ENCODE assay signal across 8 mouse cellular contexts in the genomic region with DNA sequence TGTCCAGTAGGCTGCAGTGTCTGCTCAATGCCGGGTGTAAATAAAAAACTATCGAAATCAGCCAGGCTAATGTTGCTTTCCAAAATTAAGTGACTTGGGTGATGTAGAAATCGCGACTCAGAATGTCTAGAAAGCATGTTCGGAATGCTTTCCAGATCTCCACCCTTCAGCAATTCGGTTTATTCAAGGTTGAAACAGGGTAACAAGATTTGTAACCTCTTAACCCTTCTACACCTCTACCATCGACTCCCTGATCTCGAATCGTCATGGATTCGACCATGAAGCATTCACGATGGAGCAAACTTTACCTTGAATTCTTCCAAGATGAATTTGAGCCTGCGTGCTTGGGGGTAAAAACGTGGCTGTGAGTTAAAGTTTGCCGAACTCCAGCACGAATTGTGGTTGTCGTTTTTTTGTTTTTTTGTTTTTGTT. TPM values are rescaled to one million over a fixed set of nuclear protein-coding genes. Genes with fewer than 3 reads are reported as not detected.
DNase-seq lines count a peak whose midpoint lies in the region; ATAC-seq and TF ChIP-seq lines count a peak whose summit lies in the region.

No protein-coding gene starts in this region.

- no peaks in the 10 kb centered on the region for H3K9me3 ChIP-seq in forebrain, embryonic 10.5 days
- no peaks in the 10 kb centered on the region for H3K9me3 ChIP-seq in liver, embryonic 13.5 days (replicated peaks)

- intact Hi-C loops in heart, adult 2 months (cut with DNase I), result loop anchor here (5.0 kb wide), 1 partner anchor 55 kb away; the partner anchor contains the start of genes Ankra2 and Utp15

- no peaks in the 10 kb centered on the region for H3K27me3 ChIP-seq in heart, adult 2 months (ENCODE audit: control insufficient read depth, insufficient read depth, low read length)
- H3K27me3 ChIP-seq in forebrain, embryonic 10.5 days (ENCODE audit: poor library complexity, severe bottlenecking), result no peaks in the 10 kb centered on the region
- H3K27me3 ChIP-seq in liver, embryonic 13.5 days, result no peaks in the 10 kb centered on the region

- H3K36me3 ChIP-seq in heart, adult 2 months (ENCODE audit: control insufficient read depth, insufficient read depth, low read length), result peaks cover 20% of the 10 kb centered on the region
- H3K36me3 ChIP-seq in forebrain, embryonic 10.5 days (replicated peaks), result peaks cover 29% of the 10 kb centered on the region
- peaks cover 28% of the 10 kb centered on the region for H3K36me3 ChIP-seq in liver, embryonic 13.5 days

- peaks cover 5% of the 10 kb centered on the region; the same call in 1 of the 2 replicates for H3K79me2 ChIP-seq in heart, adult 2 months (replicated peaks; ENCODE audit: control insufficient read depth, insufficient read depth, low read length)

- H3K9ac ChIP-seq in heart, adult 2 months (ENCODE audit: low read depth, low read length), result peak overlapping the region; percentile 84
- peak overlapping the region; percentile 97 for H3K9ac ChIP-seq in liver, embryonic 13.5 days

- 2% methylated on average over 16 of the region's 16 CpGs for WGBS in heart, adult 2 months
- whole genome bisulfite sequencing in forebrain, embryonic 10.5 days, result 3% methylated on average over 16 of the region's 16 CpGs
- under 1% methylated on average over 16 of the region's 16 CpGs for WGBS in liver, embryonic 13.5 days (ENCODE audit: insufficient replicate concordance)

- H3K4me1 ChIP-seq in heart, adult 2 months (ENCODE audit: control insufficient read depth, insufficient read depth, low read length), result peaks cover 1% of the 10 kb centered on the region
- peaks cover 21% of the 10 kb centered on the region for H3K4me1 ChIP-seq in forebrain, embryonic 10.5 days
- peaks cover 29% of the 10 kb centered on the region for H3K4me1 ChIP-seq in liver, embryonic 13.5 days (replicated peaks)

- no peak for TF ChIP-seq CTCF in heart, adult 2 months (IDR thresholded peaks at IDR 0.05)

- TF ChIP-seq EP300 in heart, adult 2 months (IDR thresholded peaks at IDR 0.05; ENCODE audit: insufficient read depth, low read depth, low read length), result no peak

- H3K4me2 ChIP-seq in liver, embryonic 13.5 days, result peak overlapping the region; percentile 81

- peak; percentile 48 for ATAC-seq in CD4-positive, CD25-positive, alpha-beta regulatory T cell, adult 4 months
- ATAC-seq in liver, embryonic 13.5 days (ENCODE audit: low read depth), result 0 out of 2 replicates have a peak, but pooled peaks have one; percentile 39
- ATAC-seq in megakaryocyte progenitor cell, adult 5-6 weeks (replicated peaks; ENCODE audit: poor library complexity), result no peak

- TF ChIP-seq POLR2A in heart, adult 2 months (IDR thresholded peaks at IDR 0.05; ENCODE audit: insufficient read depth, low read depth, low read length), result no peak

- DNase-seq in heart, adult 2 months, result no peak
- no peak for DNase-seq in heart, adult 8-10 months (ENCODE audit: low spot score)
- no peak for DNase-seq in forebrain, embryonic 10.5 days (ENCODE audit: extremely low spot score, low spot score)
- no peak for DNase-seq in liver, embryonic 13.5 days
- no peak for DNase-seq in frontal cortex, postnatal 14 days (ENCODE audit: low spot score in 2 of 2)
- no peak for DNase-seq in layer of hippocampus, postnatal 25 days (ENCODE audit: extremely low spot score in 1 of 2, low spot score in 1 of 2)

- H3K27ac ChIP-seq in heart, adult 2 months, result peak overlapping the region; percentile 89
- peak overlapping the region; percentile 99 for H3K27ac ChIP-seq in forebrain, embryonic 10.5 days
- peak overlapping the region; percentile 89 for H3K27ac ChIP-seq in liver, embryonic 13.5 days

- peak overlapping the region; percentile 87 for H3K4me3 ChIP-seq in heart, adult 2 months
- peak overlapping the region; percentile 100 for H3K4me3 ChIP-seq in forebrain, embryonic 10.5 days
- H3K4me3 ChIP-seq in liver, embryonic 13.5 days (replicated peaks), result peak overlapping the region; percentile 98

RNA-seq across cellular contexts. Expression of gene Btf3, which starts 0.5 kb away (rescaled TPM):
- 100 to 1,000 TPM; 193 to 218 TPM for total RNA-seq in heart, adult 2 months (2021)
- 88.2 and 135 TPM in 2 replicates for polyA plus RNA-seq in heart, adult 2 months (2012; rRNA removed)
- total RNA-seq in heart, adult 8-10 months (2022), result 100 to 1,000 TPM; 181 to 211 (median 205) TPM
- polyA plus RNA-seq in CD4-positive, CD25-positive, alpha-beta regulatory T cell, adult 4 months (2017; shearing (Covaris generic)), result 100 to 1,000 TPM; 721 to 726 TPM
- polyA plus RNA-seq in forebrain, embryonic 10.5 days (2016; fragmentation: Nextera tagmentation; extraction: Ambion mirVana), result 756 and 758 TPM in 2 replicates
- 521 and 607 TPM in 2 replicates for polyA plus RNA-seq in liver, embryonic 13.5 days (2015; fragmentation: Nextera tagmentation; extraction: Ambion mirVana)
- total RNA-seq in layer of hippocampus, postnatal 25 days (2021), result 100 to 1,000 TPM; 196 to 221 TPM
- total RNA-seq in megakaryocyte progenitor cell, adult 5-6 weeks (2015), result 1,345 and 1,405 TPM in 2 replicates
- 2,105 and 2,157 TPM in 2 replicates for total RNA-seq in megakaryocyte progenitor cell, adult 5-6 weeks (2017)

RNA-seq across cellular contexts. Expression of gene Foxd1, which starts 36.8 kb away (rescaled TPM):
- under 1 TPM in 1 of 2 experiments, not detected in 1; 0.05 TPM for total RNA-seq in heart, adult 2 months (2021)
- polyA plus RNA-seq in heart, adult 2 months (2012; rRNA removed), result 0.03 and 0.06 TPM in 2 replicates
- total RNA-seq in heart, adult 8-10 months (2022), result under 1 TPM in 1 of 4 experiments, not detected in 3; 0.06 TPM
- not detected for polyA plus RNA-seq in CD4-positive, CD25-positive, alpha-beta regulatory T cell, adult 4 months (2017; shearing (Covaris generic))
- polyA plus RNA-seq in forebrain, embryonic 10.5 days (2016; fragmentation: Nextera tagmentation; extraction: Ambion mirVana), result 2.9 and 3.1 TPM in 2 replicates
- polyA plus RNA-seq in liver, embryonic 13.5 days (2015; fragmentation: Nextera tagmentation; extraction: Ambion mirVana), result not detected in 2 replicates
- total RNA-seq in layer of hippocampus, postnatal 25 days (2021), result 1 to 10 TPM in 1 of 2 experiments, under 1 TPM in 1; 0.71 to 1.0 TPM
- not detected in 2 replicates for total RNA-seq in megakaryocyte progenitor cell, adult 5-6 weeks (2015)
- not detected in 2 replicates for total RNA-seq in megakaryocyte progenitor cell, adult 5-6 weeks (2017)

RNA-seq across cellular contexts. Expression of gene Gm21976, which starts 37.6 kb away (rescaled TPM):
- total RNA-seq in heart, adult 2 months (2021), result not detected
- not detected in 2 replicates for polyA plus RNA-seq in heart, adult 2 months (2012; rRNA removed)
- total RNA-seq in heart, adult 8-10 months (2022), result not detected
- not detected for polyA plus RNA-seq in CD4-positive, CD25-positive, alpha-beta regulatory T cell, adult 4 months (2017; shearing (Covaris generic))
- not detected in 2 replicates for polyA plus RNA-seq in forebrain, embryonic 10.5 days (2016; fragmentation: Nextera tagmentation; extraction: Ambion mirVana)
- polyA plus RNA-seq in liver, embryonic 13.5 days (2015; fragmentation: Nextera tagmentation; extraction: Ambion mirVana), result not detected in 2 replicates
- total RNA-seq in layer of hippocampus, postnatal 25 days (2021), result not detected
- total RNA-seq in megakaryocyte progenitor cell, adult 5-6 weeks (2015), result not detected in 2 replicates
- total RNA-seq in megakaryocyte progenitor cell, adult 5-6 weeks (2017), result not detected in 2 replicates

RNA-seq across cellular contexts. Expression of gene Ankra2, which starts 54.4 kb away (rescaled TPM):
- 10 to 100 TPM; 35.6 to 46.8 TPM for total RNA-seq in heart, adult 2 months (2021)
- 11.3 and 17.2 TPM in 2 replicates for polyA plus RNA-seq in heart, adult 2 months (2012; rRNA removed)
- total RNA-seq in heart, adult 8-10 months (2022), result 10 to 100 TPM; 34.2 to 49.4 (median 44.5) TPM
- 10 to 100 TPM; 21.3 to 24.5 TPM for polyA plus RNA-seq in CD4-positive, CD25-positive, alpha-beta regulatory T cell, adult 4 months (2017; shearing (Covaris generic))
- 14.7 and 15.7 TPM in 2 replicates for polyA plus RNA-seq in forebrain, embryonic 10.5 days (2016; fragmentation: Nextera tagmentation; extraction: Ambion mirVana)
- 7.6 and 9.3 TPM in 2 replicates for polyA plus RNA-seq in liver, embryonic 13.5 days (2015; fragmentation: Nextera tagmentation; extraction: Ambion mirVana)
- 10 to 100 TPM; 49.8 to 51.0 TPM for total RNA-seq in layer of hippocampus, postnatal 25 days (2021)
- 14.8 and 19.9 TPM in 2 replicates for total RNA-seq in megakaryocyte progenitor cell, adult 5-6 weeks (2015)
- total RNA-seq in megakaryocyte progenitor cell, adult 5-6 weeks (2017), result 14.2 and 20.9 TPM in 2 replicates

RNA-seq across cellular contexts. Expression of gene Utp15, which starts 54.4 kb away (rescaled TPM):
- 1 to 10 TPM; 5.7 to 6.7 TPM for total RNA-seq in heart, adult 2 months (2021)
- polyA plus RNA-seq in heart, adult 2 months (2012; rRNA removed), result 4.2 and 6.2 TPM in 2 replicates
- 1 to 10 TPM; 5.5 to 6.9 (median 5.9) TPM for total RNA-seq in heart, adult 8-10 months (2022)
- polyA plus RNA-seq in CD4-positive, CD25-positive, alpha-beta regulatory T cell, adult 4 months (2017; shearing (Covaris generic)), result 10 to 100 TPM; 22.6 to 26.6 TPM
- polyA plus RNA-seq in forebrain, embryonic 10.5 days (2016; fragmentation: Nextera tagmentation; extraction: Ambion mirVana), result 50.7 and 53.6 TPM in 2 replicates
- 17.8 and 22.0 TPM in 2 replicates for polyA plus RNA-seq in liver, embryonic 13.5 days (2015; fragmentation: Nextera tagmentation; extraction: Ambion mirVana)
- total RNA-seq in layer of hippocampus, postnatal 25 days (2021), result 10 to 100 TPM; 17.2 to 23.0 TPM
- 27.2 and 33.8 TPM in 2 replicates for total RNA-seq in megakaryocyte progenitor cell, adult 5-6 weeks (2015)
- 39.9 and 48.0 TPM in 2 replicates for total RNA-seq in megakaryocyte progenitor cell, adult 5-6 weeks (2017)

Comparison
In these comparisons a context has a peak if more than half of its experiments do, and no peak if none do; other contexts are left out.
1. RNA of gene Btf3, which starts 0.5 kb away (total RNA-seq): 1,345 to 2,157 TPM in megakaryocyte progenitor cell, adult 5-6 weeks; 196 to 221 TPM in layer of hippocampus, postnatal 25 days, 193 to 218 TPM in heart, adult 2 months and 181 to 211 TPM in heart, adult 8-10 months; every median in the first group is over 4 times any median in the second.
2. Peak in every context shown above with its lines, with median percentiles within 50 percentile points of each other: H3K27ac ChIP-seq and H3K4me3 ChIP-seq.